Mouse (Mus musculus): ENCODE results near the gene Hira. TPM values are rescaled to one million over a fixed set of nuclear protein-coding genes. Genes with fewer than 3 reads are reported as not detected.

Gene Hira
- 69.5 and 81.5 TPM in 2 replicates for polyA plus RNA-seq (2012; rRNA removed)

GRCm38 (mm10) chr16:18876442-18877308 lies at the start of gene Hira, which contains the start of gene Mrpl40:
Gene Hira, plus strand, starts transcription at chr16:18877037.
Gene Mrpl40, minus strand, starts transcription at chr16:18876862.

DNA sequence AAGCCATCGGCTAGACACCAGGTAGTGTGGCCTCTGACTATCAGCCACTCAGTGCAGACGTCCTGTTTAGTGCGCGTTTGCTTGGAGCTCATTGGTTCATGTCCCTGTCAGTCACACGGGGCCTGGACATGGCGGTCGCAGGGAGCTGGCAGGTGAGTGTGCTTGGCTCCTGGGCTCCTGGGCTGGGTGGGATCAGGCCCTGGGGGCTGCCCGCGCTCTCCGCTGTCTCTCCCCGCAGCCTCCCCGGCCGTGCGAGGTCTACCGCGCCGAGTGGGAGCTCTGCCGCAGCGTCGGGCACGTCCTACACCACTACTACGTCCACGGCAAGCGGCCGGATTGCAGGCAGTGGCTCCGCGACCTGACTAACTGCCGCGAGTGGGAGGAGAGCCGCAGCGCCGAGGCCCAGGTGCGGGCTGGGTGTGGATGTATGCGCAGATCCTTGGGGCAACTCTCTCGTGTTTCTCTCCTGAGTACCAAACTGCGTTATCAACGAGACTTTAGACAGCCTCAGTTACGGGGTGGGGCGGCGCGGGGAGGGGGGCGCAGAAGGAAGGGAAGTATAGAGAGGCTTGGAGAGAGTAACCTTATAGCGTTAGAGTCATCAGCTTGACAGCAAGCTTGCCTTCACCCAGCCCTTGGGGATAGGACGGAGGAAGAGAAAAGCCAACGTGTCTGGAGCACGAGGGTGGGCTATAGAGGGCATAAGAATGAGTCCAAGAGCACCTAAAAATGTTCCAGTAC lies 40.2 kb upstream of the Hira start, which contains the start of the genes 2510002D24Rik and Gm28539:
Gene 2510002D24Rik (plus strand): TSS at position 111 of the 741 bp plus-strand sequence.
Gene Gm28539 (plus strand): TSS at position 117 of the 741 bp plus-strand sequence.

Other genes with a start within 250 kb of the Hira start
- 76.8 and 93.6 TPM in 2 replicates for gene Sept5, start 247.1 kb upstream of the Hira start, polyA plus RNA-seq (2012; rRNA removed)
- 29.4 and 38.3 TPM in 2 replicates for gene Cldn5, start 100.2 kb upstream of the Hira start, polyA plus RNA-seq (2012; rRNA removed)
- 59.1 and 68.8 TPM in 2 replicates for gene Ufd1, start 65.3 kb upstream of the Hira start, polyA plus RNA-seq (2012; rRNA removed)
- 70.9 and 78.8 TPM in 2 replicates for gene Cdc45, start 65.0 kb upstream of the Hira start, polyA plus RNA-seq (2012; rRNA removed)
- gene 2510002D24Rik, start 40.5 kb upstream of the Hira start, polyA plus RNA-seq (2012; rRNA removed) = 22.3 and 30.5 TPM in 2 replicates
- gene Gm28539, start 40.5 kb upstream of the Hira start, polyA plus RNA-seq (2012; rRNA removed) = 3.0 TPM in 1 of 2 replicates, not detected in the other
- 36.3 and 55.2 TPM in 2 replicates for gene Mrpl40, start 175 bp upstream of the Hira start, polyA plus RNA-seq (2012; rRNA removed)

Measured in central nervous system, embryonic 11.5 days (tissue).